Mouse (Mus musculus): ENCODE measurements at regions not wholly inside any gene's neighbourhood (a gene's known extent, or its start where the extent isn't known, plus 50 kb on each side); places are given as distances from the start of the nearest gene placed in this dataset.
A peak's percentile ranks its signal among the peaks of the same experiment; 100 is the strongest.
"Not testable (repeated sequence)": the region's sequence is repeated elsewhere in the genome, so short reads cannot be mapped to it uniquely, and the experiment has no call there.

DNA sequence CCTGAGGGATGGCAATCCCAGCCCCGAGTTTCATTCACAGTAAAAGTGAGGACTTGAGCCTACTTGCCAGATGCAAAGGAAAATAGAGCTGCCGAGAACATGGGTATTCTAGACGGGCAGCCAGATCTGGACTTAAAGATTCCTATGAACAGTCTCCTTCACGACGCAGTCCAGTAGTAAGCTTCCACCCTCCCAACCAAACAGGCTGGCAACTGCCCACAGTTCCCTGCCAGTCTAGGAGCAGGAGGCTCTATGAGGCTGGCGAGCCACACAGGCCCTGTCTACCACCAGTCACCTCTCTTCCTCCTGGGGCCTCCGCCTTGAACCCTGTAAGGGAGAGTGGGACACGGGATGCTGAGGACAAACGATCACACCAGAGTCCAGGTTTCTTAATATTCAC lies 153.5 kb upstream of the Snrpn start:
- no peak for DNase-seq

DNA sequence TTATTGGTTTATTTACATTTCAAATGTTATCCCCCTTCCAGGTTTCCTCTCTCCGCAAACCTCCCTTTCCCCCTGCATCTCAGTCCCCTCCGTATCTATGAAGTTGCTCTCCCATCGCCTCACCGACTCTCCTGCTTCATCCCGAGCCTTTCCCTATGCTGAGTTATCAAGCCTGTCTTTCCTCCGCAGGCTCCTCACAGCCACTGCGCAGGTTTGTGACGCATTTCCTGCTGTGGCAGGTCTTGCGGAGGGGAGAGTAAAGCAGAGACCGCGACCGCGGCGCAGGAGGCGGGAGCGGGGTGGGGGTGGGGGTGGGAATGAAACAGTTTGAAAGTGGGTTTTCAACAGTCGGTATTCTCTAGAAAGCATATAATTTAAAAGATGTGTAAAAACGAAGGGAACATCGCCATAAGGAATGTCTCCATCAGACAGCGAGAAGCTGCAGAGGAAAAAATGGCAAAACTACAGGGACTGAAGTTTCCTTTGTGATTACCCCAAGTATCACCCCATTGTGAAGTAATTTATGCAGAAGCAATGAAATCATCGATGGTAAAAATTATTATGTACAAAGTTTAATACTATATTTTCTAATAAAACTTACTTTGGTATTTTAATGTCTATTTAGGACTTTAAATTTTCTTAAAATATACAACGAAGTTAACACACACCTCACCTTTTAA lies 104.3 kb upstream of the Snrpn start:
- not testable (repeated sequence) for DNase-seq

DNA sequence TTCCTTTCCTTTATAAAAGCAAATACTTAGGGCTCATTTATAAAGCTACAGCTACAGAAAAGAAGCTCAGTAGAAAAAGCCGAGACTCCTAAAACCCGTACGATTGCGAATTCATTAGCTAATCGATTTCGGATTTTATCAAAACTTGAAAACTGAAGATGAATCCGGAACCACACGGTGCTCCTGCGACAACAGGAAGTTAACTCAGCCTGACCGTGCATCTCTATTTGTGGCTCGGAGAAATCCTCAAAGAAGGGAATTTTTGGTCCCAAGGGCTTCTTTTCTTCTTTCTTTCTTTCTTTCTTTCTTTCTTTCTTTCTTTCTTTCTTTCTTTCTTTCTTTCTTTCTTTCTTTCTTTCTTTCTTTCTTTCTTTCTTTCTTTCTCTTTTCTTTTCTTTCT lies 103.7 kb upstream of the Snrpn start:
- DNase-seq: not testable (repeated sequence)

DNA sequence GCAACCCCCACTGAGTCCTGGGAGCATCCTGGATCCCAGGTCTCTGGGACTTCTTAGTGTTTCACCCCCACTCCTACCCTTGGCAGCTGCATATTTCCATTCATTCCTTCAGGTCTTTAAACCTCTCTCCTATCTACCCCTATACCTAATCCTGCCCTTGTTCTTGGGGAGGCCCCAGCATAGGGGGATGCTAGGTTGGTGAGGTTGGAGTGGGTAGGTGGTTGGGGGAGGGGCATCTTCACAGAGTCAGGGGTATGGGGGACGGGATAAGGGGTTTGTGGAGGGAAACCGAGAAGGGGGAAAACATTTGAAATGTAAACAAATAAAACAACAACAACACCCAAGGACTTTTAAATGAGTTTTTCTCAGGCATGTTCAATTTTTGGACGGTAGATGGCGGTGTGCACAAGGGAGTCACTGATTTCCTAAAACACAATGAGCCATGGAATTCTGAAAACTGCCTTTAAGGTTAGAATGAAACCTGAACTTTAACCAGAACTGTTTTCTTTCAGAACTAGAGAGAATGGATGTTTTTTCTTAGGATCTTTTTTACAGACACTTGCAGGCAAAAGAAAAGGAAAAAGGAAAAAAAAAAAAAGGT lies 98.7 kb upstream of the Snrpn start:
- not testable (repeated sequence) for DNase-seq

DNA sequence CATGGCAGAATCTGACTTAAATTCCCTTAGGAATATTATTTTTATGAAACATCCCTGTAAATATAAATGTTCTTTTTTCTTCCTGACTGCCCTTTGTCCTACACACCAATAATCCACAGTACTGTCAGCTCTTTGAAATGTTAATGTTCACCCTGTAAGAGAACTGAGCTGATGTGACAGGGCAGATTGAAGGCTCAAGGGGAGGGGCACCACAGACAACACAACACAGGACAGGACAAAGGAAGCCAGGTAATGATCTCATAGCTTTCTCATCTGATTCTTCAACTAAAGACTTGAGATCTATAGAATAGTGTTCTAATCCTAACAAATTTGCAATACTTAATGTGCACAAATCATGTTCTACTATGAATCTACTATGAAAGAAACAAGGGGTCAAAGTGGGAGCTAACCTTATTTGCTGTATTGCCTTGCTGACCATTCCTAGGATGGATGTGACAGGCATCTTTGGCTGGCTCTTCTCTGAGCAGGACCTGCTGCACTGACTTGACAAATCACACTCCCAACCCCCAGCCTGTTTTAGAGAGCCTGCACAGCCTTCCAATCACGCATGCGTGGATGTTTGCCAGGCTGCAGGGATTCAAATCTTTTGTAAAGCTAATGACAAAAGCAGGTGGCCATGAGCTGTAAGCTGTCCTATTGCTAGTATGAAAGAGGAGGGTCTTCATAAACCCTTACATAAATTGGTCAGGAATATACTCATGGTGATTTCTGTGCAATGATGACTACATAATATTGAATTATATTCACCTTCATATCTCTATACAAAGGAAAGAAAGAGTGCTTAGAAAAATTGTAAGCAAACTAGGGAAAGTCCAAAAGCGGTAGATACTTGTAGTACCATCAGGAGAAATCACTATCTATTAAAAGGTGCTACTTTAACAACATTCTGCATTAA lies 76.6 kb upstream of the Snrpn start:
- peak; percentile 38 for DNase-seq
